Mouse (Mus musculus): ENCODE results near the gene Prkaa2. TPM values are rescaled to one million over a fixed set of nuclear protein-coding genes. Genes with fewer than 3 reads are reported as not detected.

Gene Prkaa2
- total RNA-seq, 2 experiments from 2014 or later, result 0.05 to 0.43 TPM

Other genes with a start within 250 kb of the Prkaa2 start
- gene C8a, start 233.5 kb downstream of the Prkaa2 start, total RNA-seq (2014; fragmentation: Nextera tagmentation), result not detected in 2 replicates
- not detected in 2 replicates for gene C8a, start 233.5 kb downstream of the Prkaa2 start, total RNA-seq (2017)
- gene Fyb2, start 196.4 kb downstream of the Prkaa2 start, total RNA-seq (2014; fragmentation: Nextera tagmentation), result 0.21 TPM in 1 of 2 replicates, not detected in the other
- gene Fyb2, start 196.4 kb downstream of the Prkaa2 start, total RNA-seq (2017), result not detected in 2 replicates
- not detected in 2 replicates for gene Plpp3, start 47.5 kb upstream of the Prkaa2 start, total RNA-seq (2014; fragmentation: Nextera tagmentation)
- not detected in 2 replicates for gene Plpp3, start 47.5 kb upstream of the Prkaa2 start, total RNA-seq (2017)

Measured in granulocyte monocyte progenitor cell, adult 5-6 weeks (primary cell).